Mouse (Mus musculus) forelimb bud, embryonic 11.5 days (tissue): Measurements from ENCODE around the gene Brk1.

ENCODE experiments used
- DNase-seq: peaks from one replicate; pipeline ENCODE4 v3.0.0-alpha.2; 2012; ENCODE audit warnings: low read depth, low spot score

Brk1 gene

DNA sequence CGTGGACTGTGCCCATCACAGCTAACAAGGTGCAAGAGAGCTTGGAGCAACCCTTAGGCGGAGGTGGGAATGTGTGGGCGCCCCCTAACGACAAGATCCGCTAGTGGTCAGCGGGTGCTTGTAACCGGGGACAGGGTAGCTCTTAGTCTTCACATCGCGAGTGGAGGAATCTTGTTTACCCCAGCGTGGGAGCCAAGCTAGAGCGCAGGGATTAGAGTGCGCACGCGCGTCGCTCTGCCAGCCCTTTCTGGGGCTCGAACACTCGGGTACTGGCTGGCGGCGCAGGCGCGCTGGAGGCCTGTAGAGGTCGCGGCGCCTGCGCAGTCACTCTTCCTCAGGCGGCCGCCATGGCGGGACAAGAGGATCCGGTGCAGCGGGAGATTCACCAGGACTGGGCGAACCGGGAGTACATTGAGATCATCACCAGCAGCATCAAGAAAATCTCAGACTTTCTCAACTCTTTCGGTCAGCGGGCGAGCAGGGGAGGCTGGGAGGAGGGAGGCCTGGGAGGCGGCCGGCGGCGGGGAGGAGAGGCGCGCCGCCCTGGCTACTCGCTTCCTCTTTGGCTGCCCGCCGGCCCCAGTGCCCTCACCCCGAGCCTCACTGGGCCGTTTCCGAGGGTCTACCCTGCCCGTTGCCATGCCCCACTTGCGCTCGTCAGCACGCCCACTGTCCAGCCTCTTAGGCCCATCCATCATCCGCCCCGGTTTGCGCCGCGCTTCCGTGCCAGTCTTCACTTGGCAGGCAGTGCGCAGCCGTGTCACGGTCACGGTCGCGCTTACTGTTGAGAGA is at the start of gene Brk1:
Gene Brk1 (plus strand): TSS at position 341 of the 792 bp plus-strand sequence.
- peak; percentile 88 for DNase-seq

DNA sequence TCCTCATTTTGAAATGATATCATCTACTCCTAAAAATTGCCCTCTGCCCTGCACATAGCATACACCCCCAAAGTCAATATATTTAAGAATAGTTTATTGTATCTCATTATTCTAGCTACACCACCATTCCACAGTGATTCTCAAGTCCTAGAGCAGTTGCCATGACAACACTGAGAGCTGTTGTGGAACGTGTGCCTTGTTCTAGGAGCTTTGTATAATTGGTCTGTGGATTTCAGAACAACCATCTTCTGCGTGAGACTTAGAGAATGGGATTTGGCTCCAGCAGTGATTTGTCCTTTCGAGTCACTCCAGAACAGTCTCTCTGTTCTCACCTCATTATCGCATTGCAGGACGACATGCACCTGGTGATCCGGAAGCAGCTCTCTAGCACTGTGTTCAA is 44.8 kb upstream of the Brk1 start:
- DNase-seq: no peak

DNA sequence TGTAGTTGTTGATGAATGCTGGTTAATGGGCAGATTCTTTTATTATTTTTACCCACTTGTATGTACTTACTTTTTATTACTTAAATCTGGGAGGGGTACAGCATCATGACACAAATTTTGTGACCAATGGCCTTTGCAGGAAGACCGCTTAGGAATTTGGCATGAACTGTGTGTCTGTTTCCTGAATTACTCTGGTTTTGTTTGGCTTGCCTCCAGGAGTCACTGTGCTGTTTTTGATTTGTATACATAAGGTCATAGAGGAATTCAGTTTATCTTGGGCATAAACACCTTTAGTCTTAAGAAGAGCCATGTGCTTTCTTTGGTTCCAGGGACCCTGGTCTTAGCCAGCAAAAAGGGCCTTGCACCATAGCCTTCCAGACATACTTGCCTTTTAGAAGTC is 40.0 kb upstream of the Brk1 start:
- no peak for DNase-seq

DNA sequence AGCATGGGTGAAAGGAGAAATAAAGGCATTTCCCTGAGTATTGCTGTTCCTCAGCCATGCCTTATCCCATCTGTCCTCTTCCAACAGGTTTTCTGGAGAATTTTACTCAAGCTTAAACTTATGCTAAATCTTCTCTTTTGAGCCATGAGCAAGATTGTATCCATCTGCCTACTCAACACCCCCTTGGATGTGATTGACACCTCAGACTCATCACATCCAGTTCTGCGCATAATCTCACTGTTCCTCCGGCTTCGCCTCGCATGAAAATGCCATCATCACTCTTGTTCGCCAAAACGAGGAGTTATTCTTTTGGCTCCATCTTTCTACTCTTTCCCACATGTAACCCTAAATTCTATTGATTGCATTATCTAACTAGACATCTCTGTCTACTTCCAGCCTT is 28.5 kb upstream of the Brk1 start:
- no peak for DNase-seq

DNA sequence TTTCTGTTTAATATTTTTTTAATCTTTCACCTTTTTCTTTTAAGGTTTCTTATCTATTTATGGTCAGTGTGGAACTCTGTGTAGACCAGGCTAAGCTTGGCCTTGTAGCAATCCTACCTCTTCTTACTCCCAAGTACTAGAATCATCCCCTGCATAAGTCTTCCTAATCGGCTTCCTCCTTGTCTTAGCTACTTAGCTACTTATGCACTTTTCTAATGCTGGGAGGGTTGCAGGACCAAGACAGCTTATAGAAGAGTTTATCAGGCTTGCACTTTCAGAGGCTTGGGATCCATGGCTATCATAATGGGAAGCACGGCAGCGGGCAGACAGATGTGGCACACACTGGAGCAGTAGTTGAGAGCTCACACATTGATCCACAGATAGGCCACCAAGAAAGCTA is 25.3 kb upstream of the Brk1 start:
- no peak for DNase-seq

DNA sequence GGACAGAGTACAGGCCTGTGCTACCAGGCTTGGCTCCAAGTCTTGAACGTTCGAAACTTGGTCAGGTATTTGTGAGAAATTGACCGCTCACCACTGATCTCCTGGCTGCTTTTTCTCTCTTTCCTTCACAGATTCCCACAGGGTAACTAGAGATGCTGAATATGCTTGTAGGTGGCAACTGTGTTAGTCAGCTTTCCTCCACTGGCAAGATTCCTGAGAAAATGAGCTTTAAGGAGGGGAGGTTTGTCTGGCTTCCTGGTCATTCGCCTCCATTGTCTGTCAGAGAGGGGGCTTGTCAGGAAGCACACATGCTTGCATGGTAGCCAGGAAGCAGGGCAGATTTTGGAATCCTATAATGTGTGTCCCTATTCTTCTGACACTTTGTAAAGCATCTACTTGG is 21.5 kb upstream of the Brk1 start:
- DNase-seq: no peak

DNA sequence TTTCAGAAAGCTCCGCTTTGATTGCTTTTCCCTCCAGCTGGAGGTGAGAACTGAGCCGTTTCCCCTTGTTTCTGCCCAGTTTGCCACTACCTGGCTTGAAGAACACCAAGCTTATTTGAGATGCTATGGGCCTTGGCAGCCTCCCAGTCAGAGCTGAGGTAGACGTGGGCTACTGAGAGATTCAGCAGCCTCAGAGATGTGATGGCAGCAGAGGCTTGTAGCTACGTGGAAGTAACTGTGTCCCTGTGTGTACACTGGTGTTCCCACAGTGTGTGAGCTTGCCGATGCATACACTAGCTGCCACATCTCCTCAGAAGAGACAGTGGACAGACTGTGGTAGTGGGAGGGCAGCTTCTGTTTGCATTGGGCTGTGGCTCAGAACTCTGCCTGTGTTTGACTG is 19.5 kb upstream of the Brk1 start:
- DNase-seq: no peak

DNA sequence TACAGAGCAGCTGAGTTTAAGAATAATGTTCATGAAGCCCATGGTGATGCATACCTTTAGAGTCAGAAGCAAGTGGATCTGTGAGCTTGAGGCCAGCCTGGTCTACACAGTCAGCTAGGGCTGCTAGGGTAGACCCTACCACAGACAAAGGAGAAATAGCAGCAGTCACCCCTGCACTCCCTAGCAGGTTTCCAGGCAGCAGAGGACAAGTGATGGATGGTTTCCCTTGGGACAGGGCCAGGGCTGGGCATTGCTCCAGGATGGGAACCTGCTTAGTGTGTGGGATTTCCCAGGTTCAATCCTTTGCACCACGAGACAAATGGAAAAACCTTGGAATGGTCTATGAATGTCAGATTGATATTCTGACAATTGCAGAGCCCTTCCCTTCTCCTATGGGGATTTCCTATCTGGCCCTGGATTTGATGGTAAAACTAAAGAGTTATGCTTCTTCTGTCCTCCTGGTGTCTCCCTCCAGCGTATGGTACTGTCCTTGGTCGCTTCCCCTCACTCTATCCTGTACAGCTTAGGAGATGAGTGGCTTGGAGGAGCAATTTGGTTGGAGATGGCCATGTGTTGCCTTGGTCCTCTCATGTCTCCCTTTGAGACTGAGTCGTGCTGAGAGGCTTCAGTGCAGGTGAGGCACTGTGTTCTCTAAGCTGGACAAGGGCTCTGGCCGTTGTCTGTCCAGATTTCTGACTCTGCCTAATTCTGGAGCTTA is 17.9 kb upstream of the Brk1 start:
- no peak for DNase-seq

DNA sequence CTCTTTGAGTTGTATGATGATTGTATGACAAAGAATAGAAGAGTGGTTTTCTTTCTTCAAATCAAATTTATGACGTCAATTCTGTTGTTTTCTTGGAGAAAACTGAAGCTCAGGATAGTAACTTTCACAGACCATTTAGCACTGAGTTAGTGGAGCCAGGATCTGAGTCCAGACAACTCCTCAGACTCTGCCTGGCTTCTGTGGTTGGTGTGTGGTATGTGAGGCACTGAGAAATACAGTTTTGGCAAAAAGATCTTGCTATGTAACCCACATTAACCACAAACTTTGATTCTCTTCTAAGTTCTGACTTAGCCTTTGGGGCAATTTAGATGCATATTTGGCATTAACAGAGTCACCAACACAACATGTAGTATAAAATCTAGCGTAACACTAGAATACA is 11.9 kb upstream of the Brk1 start:
- no peak for DNase-seq

DNA sequence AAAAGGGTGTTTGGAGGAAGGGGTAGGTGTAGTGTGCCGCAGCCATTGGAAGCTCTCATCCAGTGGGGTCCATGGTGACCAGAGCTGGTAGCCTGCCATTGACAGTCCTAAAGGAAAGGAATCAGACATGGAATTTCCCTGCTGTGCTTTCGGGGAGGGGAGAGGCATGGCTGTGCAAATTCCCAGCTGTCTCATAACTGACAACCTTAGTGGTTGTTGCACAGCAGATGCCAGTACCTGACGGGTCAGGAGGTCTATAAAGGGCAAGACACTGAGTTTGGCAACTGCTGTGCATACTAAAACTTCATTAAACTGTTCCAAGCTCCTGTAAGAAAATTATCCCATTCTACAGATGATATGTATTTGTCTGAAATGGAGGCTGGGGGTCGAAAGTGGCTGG is 6.6 kb upstream of the Brk1 start:
- no peak for DNase-seq

DNA sequence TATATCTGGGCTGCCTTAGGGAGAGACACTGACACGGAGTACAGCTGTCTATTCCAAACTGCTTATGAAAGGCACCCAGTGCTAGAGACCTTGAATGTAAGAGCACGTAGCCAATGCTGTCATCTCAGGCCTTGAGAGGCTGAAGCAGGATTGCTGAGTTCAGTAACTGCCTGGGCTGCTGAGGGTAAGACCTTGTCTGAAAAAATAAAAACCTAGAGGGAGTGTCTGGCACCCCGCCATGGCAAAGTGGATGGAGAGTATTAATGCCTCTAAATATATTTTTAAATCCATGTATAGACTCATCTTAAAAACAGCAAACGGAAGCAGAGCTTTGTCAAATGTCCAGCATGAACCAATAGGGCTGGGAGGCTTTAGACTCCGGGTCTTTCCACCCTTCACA is 4.7 kb upstream of the Brk1 start:
- no peak for DNase-seq

DNA sequence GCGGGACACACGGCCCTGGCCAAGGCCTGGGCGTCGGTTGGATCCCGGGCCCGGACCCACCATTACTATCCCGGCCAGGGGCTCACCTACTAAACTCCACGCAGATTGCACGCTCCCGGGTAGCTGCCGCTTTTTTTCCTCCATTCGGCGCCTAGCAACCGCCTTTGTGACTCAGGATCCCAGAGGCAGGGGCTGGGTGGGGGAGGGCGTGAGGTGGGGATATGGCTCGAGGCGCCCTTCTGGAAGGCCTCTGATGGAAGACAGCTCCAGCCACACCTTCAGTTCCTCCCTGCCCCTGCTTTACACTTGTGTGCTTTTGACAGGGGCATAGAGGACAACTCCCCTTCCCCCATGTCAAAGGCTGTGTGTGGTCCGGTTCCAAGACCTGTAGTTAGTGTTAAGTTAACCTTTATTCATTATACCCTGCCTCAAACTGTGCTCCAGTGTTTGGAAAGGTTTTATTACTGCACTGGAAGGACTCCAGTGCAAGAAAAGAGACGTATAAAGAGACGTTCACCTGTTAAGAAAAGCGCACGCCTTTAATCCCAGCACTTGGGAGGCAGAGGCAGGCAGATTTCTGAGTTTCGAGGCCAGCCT is 3.9 kb upstream of the Brk1 start, which contains the start of gene Fancd2os:
Gene Fancd2os (minus strand): TSS at position 173 of the 597 bp plus-strand sequence.
- DNase-seq: no peak

DNA sequence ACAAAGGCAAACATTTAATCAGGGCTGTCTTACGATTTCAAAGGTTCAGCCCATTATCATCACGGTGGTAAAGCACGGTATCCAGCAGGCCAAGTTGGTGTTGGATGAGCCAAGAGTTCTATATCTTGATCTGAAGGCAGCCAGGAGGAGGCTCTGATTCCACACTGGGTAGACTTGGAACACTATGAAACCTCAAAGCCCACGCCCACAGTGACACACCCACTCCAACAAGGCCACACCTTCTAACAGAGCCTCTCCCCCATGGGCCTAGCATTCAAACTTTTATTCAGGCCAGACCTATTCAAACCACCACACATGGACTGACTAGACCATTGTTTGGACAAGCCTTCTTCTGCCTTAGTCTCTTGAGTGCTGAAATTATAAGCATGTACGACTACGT is 1.8 kb upstream of the Brk1 start:
- no peak for DNase-seq

DNA sequence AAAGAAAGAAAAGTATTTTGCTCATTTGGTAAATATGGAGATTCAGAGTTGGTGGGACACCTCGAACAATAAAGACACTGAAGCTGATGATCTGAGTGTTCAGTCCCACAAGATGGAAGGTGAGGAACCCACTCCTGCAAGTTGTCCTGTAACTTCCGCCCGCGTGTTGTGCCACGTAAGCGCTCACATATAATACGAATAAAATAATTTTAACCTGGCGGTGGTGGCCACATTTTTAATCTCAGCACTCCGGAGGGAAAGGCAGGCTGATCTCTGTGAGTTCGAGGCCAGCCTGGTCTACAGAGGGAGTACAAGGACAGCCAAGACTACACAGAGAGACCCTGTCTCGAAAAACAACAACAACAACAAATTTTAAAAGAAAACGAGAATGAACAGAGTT is 579 bp upstream of the Brk1 start:
- DNase-seq: peak; percentile 4

DNA sequence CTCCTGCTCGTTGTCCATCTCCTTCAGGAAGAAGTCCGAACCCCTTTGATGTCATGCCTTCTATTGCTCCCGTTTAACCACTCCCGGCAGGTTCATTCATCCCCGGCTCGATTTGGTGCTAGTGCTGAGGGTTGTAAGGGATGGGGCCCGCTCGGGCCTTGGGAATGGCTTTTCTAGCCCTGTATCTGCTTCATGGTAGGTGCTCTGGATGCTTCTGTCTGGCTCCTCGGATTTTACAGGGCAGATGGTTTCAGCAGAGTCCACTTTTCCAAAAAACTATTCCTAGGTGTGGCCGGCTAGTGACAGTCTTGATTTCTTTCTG is 613 bp downstream of the Brk1 start:
- no peak for DNase-seq

DNA sequence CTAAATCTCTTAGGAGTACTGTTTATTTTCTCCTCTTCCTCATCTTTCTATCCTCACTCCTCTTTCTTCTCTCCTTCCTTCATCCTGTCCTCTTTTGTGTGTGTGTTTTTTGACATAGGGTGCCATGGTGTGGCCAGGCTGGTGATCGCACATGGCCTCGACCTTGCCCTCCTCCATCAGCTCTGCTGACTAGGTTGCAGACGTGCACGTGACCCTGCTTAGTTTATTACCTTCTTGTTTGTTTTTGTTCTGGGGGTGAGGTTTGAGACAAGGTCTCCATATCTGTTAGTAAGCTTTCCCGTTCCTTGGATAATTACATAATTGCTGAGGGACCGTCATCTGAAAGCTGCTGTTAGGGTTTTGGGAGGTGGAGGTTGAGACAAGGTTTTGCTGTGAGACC is 4.3 kb downstream of the Brk1 start:
- no peak for DNase-seq

DNA sequence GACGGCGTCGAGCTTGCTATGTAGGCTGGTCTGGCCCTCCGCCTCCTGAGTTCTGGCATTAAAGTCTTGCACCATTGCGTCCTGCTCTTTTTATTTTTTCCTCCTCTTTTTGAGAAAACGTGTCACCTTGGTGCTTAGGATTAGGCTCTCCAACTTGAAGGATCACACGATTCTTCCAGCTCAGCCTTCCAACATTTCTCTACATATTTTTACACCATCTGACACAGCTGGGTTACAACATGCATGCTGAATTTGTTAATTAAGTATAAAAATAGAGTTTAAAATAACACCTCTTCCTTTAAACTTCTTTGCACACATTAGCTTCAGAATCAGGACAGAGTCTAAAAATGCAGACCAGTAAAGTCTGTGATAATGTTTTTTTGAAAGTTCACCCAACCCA is 4.7 kb downstream of the Brk1 start:
- no peak for DNase-seq

DNA sequence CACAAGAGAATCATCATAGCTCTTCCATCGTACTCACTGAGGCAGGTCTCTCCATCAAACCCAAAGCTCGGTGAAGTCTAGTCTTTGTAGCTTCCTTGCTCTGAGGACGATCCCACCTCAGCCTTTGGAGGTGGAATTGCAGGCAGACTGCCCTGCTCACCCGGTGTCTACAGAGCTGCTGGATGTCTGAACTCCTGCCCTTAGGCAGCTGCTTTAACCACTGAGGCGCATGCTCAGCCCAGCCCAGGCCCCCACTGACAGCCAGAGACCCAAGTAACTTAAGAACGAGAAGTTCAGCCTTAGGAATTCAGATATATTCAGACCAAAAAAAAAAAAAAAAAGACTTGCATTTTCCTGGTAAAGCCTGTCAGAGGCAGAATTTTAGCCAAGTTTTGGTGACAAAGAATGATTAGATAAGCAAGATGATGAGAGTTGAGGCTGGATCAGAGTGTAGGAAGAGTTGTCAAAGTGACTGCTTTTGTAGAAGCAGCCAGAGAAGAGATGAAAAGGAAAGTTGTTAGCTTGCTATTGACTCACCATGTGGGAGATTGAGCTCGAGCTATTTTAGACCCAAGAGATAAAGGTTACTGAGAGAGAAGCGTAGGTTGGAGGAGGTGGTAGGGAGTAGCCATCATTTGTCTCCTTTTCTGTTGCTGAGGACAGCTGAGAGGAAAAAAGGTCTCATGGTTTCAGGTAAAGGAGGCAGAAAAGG is 7.8 kb downstream of the Brk1 start:
- DNase-seq: no peak

DNA sequence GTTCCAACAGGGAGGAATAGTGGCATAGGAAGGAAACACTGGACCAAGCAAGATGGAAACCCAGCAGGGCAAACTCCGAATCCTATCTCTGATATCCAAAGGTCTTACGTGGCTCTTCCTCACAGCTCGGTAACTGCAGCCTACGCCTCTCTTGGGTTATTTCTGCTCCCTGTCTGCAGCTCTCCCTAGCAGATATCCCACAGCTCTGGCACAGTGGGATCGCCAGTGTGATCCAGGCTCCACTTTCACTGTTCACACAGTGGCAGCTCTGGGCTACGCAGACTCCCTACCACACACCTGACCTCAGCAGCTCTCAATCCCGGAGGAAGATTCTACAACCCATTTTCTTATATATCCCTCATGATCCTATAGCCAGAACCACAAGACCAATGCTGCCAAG is 9.6 kb downstream of the Brk1 start:
- DNase-seq: no peak

DNA sequence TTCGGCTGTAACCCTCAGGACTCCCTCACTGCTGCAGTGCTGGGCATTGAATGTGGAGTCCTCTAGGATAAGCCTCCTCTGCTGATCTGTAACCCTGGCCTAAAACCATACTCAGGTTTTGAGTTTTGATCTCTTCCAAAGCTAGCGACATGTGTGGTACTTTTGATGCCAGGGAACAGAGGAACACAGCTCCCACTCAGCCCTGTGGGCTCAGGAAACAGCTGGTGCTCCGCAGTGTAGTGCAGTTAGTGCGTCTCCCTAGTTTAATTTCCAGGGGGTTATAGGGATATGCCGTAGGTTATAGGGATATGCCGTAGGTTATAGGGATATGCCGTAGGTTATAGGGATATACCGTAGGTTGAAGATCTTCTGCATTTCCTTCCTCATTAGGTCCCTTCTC is 10.4 kb downstream of the Brk1 start:
- DNase-seq: no peak

DNA sequence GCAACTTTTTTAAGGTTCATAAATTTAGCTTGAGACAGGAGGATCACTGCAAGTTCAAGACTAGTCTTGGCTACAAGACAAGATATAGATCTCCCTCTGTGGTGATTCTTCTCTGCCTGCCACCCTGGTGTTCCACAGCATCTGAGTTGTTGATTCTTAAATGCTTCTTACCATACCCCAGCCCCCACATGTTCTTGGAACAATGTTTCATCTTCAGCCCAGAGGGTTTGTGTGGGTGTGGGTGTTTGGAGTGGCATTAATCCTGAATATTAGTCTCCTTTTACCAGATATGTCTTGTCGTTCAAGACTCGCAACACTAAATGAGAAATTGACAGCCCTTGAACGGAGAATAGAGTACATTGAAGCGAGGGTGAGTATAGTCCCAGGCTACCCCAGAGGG is 10.9 kb downstream of the Brk1 start:
- DNase-seq: no peak

DNA sequence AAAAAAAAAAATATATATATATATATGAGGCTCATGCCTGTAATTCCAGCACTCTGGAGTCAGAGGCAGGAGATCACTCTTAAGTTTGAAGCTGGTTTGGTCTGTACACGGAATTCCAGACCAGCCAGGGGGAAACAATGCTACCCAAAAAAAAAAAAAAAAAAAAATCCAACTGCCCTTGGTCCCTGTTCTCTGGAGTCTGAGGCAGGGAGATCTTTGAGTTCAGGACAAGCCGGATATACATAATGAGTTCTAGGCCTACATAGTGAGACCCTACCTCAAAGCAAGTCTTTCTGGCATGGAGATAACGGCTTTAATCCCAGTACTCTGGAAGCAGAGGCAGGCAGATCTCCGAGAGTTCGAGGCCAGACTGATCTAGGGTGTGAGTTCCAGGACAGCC is 18.8 kb downstream of the Brk1 start:
- peak; percentile 5 for DNase-seq
